Mouse (Mus musculus) cortical plate, adult 2 months (tissue): ENCODE measurements around the gene Cdc42bpb. TPM values are rescaled to one million over a fixed set of nuclear protein-coding genes. Genes with fewer than 3 reads are reported as not detected.

Experiments used
- H3K27ac ChIP-seq: fragments of 200-500 bp; 2 replicates; pipeline ENCODE4 v1.5.1; 2012; ENCODE audit warnings: low read length, control low read depth, inconsistent platforms; ENCODE audit not compliant: insufficient read depth
- H3K4me1 ChIP-seq: fragments of 200-500 bp; 2 replicates; pipeline ENCODE4 v1.6.1; 2011; ENCODE audit warnings: low read length; ENCODE audit not compliant: control insufficient read depth, insufficient read depth
- H3K4me3 ChIP-seq: fragments of 200-500 bp; 2 replicates; pipeline ENCODE4 v1.5.1; 2011; ENCODE audit warnings: mild to moderate bottlenecking, low read length, control low read depth; ENCODE audit not compliant: insufficient read depth
- CTCF ChIP-seq: fragments of 200-500 bp; IDR thresholded peaks from 2 replicates; pipeline ENCODE4 v1.5.1; 2011; ENCODE audit warnings: mild to moderate bottlenecking, control low read depth, low read length; ENCODE audit not compliant: insufficient read depth; ENCODE audit errors: extremely low read depth
- POLR2A ChIP-seq: fragments of 200-500 bp; IDR thresholded peaks from 2 replicates; pipeline ENCODE4 v1.6.1; 2011; ENCODE audit warnings: mild to moderate bottlenecking, low read length, control low read depth; ENCODE audit not compliant: insufficient read depth; ENCODE audit errors: extremely low read depth
- polyA plus RNA-seq: library from polyadenylated mRNA; depleted of rRNA; stranded (reverse); fragments of >200 nt; gene quantifications from 2 replicates; pipeline ENCODE4 v1.2.3, GENCODE M21; 2012; rRNA removed

Gene Cdc42bpb
- 195 and 201 TPM in 2 replicates for polyA plus RNA-seq

GRCm38 (mm10) chr12:111377376-111377973 lies at the start of gene Cdc42bpb:
TSS of gene Cdc42bpb (minus strand) at chr12:111377718.
- TF ChIP-seq POLR2A (peak; percentile 78), CTCF (no peak)
- peak within 1 kb of the TSS; percentile 83 for H3K4me3 ChIP-seq
- H3K27ac ChIP-seq, result peak within 1 kb of the TSS; percentile 92
- peaks cover 3% of the 10 kb centered on the region; the same call in 1 of the 2 replicates for H3K4me1 ChIP-seq

GRCm38 (mm10) chr12:111425789-111426460 lies 48.4 kb upstream of the Cdc42bpb start:
- Histone ChIP-seq H3K4me3 (no peak overlapping the region), H3K27ac (no peak overlapping the region), H3K4me1 (peaks cover 4% of the 10 kb centered on the region; the same call in 1 of the 2 replicates)
- TF ChIP-seq POLR2A, result no peak
- TF ChIP-seq CTCF, result peak; percentile 96

GRCm38 (mm10) chr12:111425258-111425657 lies 47.7 kb upstream of the Cdc42bpb start:
- Histone ChIP-seq H3K27ac (no peak overlapping the region), H3K4me1 (0 out of 2 replicates have a peak, but pooled peaks cover 3% of the 10 kb centered on the region), H3K4me3 (no peak overlapping the region)
- TF ChIP-seq POLR2A (no peak), CTCF (peak; percentile 79)

GRCm38 (mm10) chr12:111424547-111424946 lies 47.0 kb upstream of the Cdc42bpb start:
- no peak overlapping the region for H3K4me3 ChIP-seq
- H3K27ac ChIP-seq, result no peak overlapping the region
- no peaks in the 10 kb centered on the region for H3K4me1 ChIP-seq
- TF ChIP-seq CTCF (no peak), POLR2A (no peak)

GRCm38 (mm10) chr12:111423570-111424129 lies 46.1 kb upstream of the Cdc42bpb start:
- Histone ChIP-seq H3K27ac (no peak overlapping the region), H3K4me1 (no peaks in the 10 kb centered on the region), H3K4me3 (no peak overlapping the region)
- no peak for TF ChIP-seq CTCF
- TF ChIP-seq POLR2A, result no peak

GRCm38 (mm10) chr12:111422852-111423251 lies 45.3 kb upstream of the Cdc42bpb start:
- no peak overlapping the region for H3K27ac ChIP-seq
- H3K4me1 ChIP-seq, result peaks cover under 1% of the 10 kb centered on the region; the same call in 1 of the 2 replicates
- no peak overlapping the region for H3K4me3 ChIP-seq
- TF ChIP-seq POLR2A, result no peak
- no peak for TF ChIP-seq CTCF

- H3K4me1 ChIP-seq, result peaks cover 1% of the 10 kb centered on the region; the same call in 1 of the 2 replicates
- no peak for TF ChIP-seq CTCF
- TF ChIP-seq POLR2A, result no peak
- no peak overlapping the region for H3K27ac ChIP-seq
- no peak overlapping the region for H3K4me3 ChIP-seq
Observed at GRCm38 (mm10) chr12:111420946-111421709, 43.6 kb upstream of the Cdc42bpb start.

- Histone ChIP-seq H3K4me1 (peaks cover 1% of the 10 kb centered on the region; the same call in 1 of the 2 replicates), H3K4me3 (no peak overlapping the region), H3K27ac (no peak overlapping the region)
- no peak for TF ChIP-seq CTCF
- no peak for TF ChIP-seq POLR2A
Observed at GRCm38 (mm10) chr12:111419918-111420317, 42.4 kb upstream of the Cdc42bpb start.
